Mouse (Mus musculus): ENCODE results near the gene Olfr135. TPM values are rescaled to one million over a fixed set of nuclear protein-coding genes. Genes with fewer than 3 reads are reported as not detected.

Olfr135 gene
- total RNA-seq (2023) = not detected

DNA sequence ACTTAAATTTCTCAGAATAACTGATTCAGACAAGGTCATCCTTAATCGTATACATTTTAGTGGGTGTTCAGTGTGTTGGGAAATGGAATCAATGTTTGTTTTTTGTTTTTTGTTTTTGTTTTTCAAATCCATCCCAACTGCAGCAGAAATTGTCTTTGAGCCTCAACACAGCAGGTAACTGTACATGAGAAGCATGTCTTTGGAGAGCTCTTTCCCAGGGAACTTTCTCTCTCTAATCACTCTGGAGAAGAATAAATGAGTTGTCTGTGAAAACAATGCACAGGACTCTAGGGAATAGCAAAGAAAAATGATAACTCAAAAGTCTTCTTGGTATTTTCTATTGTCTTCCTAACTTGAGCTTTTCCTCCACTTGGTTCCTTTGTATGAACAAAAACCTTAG is at the start of gene Olfr135:
Gene Olfr135, plus strand, starts transcription at position 301 of the 400 bp plus-strand sequence.

DNA sequence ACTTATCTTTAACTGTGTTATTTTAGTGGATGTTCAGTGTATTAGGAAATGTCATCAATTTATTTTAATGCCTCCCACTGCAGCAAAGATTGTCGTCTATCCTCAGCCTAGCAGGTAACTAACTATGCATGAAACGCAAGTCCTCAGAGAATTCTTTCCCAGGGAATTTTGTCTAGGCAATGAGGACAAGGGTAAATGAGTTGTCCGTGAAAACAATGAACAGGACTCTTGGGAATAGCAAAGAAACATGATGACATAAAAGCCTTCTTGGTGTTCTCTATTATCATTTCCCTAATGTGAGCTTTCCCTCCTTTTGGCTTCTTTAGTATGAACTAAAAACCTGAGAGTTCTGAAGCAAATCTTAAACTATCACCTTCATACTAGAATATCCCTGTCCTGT is 33.0 kb upstream of the Olfr135 start, which contains the start of gene Olfr134:
Gene Olfr134, plus strand, starts transcription at position 301 of the 400 bp plus-strand sequence.

Other genes with a start within 250 kb of the Olfr135 start
- gene Olfr129, start 144.3 kb upstream of the Olfr135 start, total RNA-seq (2023) = not detected
- not detected for gene Olfr130, start 140.4 kb upstream of the Olfr135 start, total RNA-seq (2023)
- not detected for gene Olfr131, start 115.6 kb upstream of the Olfr135 start, total RNA-seq (2023)
- gene Olfr132, start 69.8 kb upstream of the Olfr135 start, total RNA-seq (2023) = not detected
- not detected for gene Olfr133, start 59.1 kb upstream of the Olfr135 start, total RNA-seq (2023)
- not detected for gene Olfr134, start 32.9 kb upstream of the Olfr135 start, total RNA-seq (2023)
- gene Olfr138, start 56.7 kb downstream of the Olfr135 start, total RNA-seq (2023) = not detected
- gene Olfr137, start 103.2 kb downstream of the Olfr135 start, total RNA-seq (2023) = not detected
- not detected for gene Olfr136, start 125.5 kb downstream of the Olfr135 start, total RNA-seq (2023)
- not detected for gene Esp36, start 215.8 kb downstream of the Olfr135 start, total RNA-seq (2023)

Data from CD4-positive naive resting alpha-beta T cell, adult 76 days (primary cell).